Mouse (Mus musculus): ENCODE results near the gene Slc2a2.

GRCm38 (mm10) chr3:28653043-28653442 lies 44.7 kb upstream of the Slc2a2 start:
- TF ChIP-seq CTCF (conservative IDR thresholded peaks at IDR 0.05; ENCODE audit: low read length) = no peak
- no peak for TF ChIP-seq POU5F1 (IDR thresholded peaks at IDR 0.05; ENCODE audit: borderline replicate concordance, low read length)

Measured in E14TG2a.4 (cell line).